8 mouse cellular contexts compared by ENCODE assay signal in genomic region chr14:75445281-75445947, GRCm38 (mm10). TPM values are rescaled to one million over a fixed set of nuclear protein-coding genes. Genes with fewer than 3 reads are reported as not detected.
DNase-seq lines count a peak whose midpoint lies in the region; ATAC-seq and TF ChIP-seq lines count a peak whose summit lies in the region.

No protein-coding gene starts in this region.

- ATAC-seq in cerebellum, adult (ENCODE audit: insufficient number of reproducible peaks, low FRiP score, low TSS enrichment) = peak; percentile 67
- ATAC-seq in forebrain, postnatal 0 days = peak; percentile 98
- peak; percentile 94 for ATAC-seq in lung, embryonic 14.5 days (ENCODE audit: insufficient read depth)
- peak; percentile 99 for ATAC-seq in neutrophil, adult 5-6 weeks (ENCODE audit: extremely low read depth, insufficient number of reproducible peaks, low FRiP score, poor library complexity, severe bottlenecking)

- TF ChIP-seq CTCF in forebrain, postnatal 0 days (IDR thresholded peaks at IDR 0.05; ENCODE audit: low read depth) = no peak
- no peak for TF ChIP-seq CTCF in lung, embryonic 14.5 days (IDR thresholded peaks at IDR 0.05; ENCODE audit: low read depth)

- peak; percentile 9 for DNase-seq in MEL-GATA-1-ER (ENCODE audit: extremely low read depth, low read depth)
- DNase-seq in forebrain, postnatal 0 days = peak; percentile 92
- DNase-seq in hindbrain, embryonic 10.5 days (ENCODE audit: low spot score) = peak; percentile 70
- peak; percentile 87 for DNase-seq in layer of hippocampus, adult 9-11 months
- DNase-seq in lung, embryonic 14.5 days = peak; percentile 86
- DNase-seq in thymus, postnatal 10 days (ENCODE audit: low spot score in 2 of 2) = peak; percentile 88 to 89

- H3K27me3 ChIP-seq in forebrain, postnatal 0 days (ENCODE audit: insufficient read depth, low read length) = no peaks in the 10 kb centered on the region
- H3K27me3 ChIP-seq in hindbrain, embryonic 10.5 days (ENCODE audit: insufficient read depth, poor library complexity, severe bottlenecking) = 0 out of 2 replicates have a peak, but pooled peaks cover 4% of the 10 kb centered on the region
- H3K27me3 ChIP-seq in lung, embryonic 14.5 days (ENCODE audit: insufficient read depth, low read length) = no peaks in the 10 kb centered on the region

- H3K4me3 ChIP-seq in forebrain, postnatal 0 days (ENCODE audit: low read depth, low read length) = peak overlapping the region; percentile 17
- H3K4me3 ChIP-seq in hindbrain, embryonic 10.5 days = peak overlapping the region; percentile 48
- peak overlapping the region; percentile 33 for H3K4me3 ChIP-seq in lung, embryonic 14.5 days (ENCODE audit: low read depth, low read length)

- 0 out of 2 replicates have a peak, but pooled peaks cover 9% of the 10 kb centered on the region for H3K4me1 ChIP-seq in forebrain, postnatal 0 days (ENCODE audit: insufficient read depth)
- peaks cover 16% of the 10 kb centered on the region for H3K4me1 ChIP-seq in hindbrain, embryonic 10.5 days (replicated peaks)
- H3K4me1 ChIP-seq in lung, embryonic 14.5 days (ENCODE audit: insufficient read depth) = no peaks in the 10 kb centered on the region

- no peaks in the 10 kb centered on the region for H3K9me3 ChIP-seq in forebrain, postnatal 0 days (ENCODE audit: low read length)
- no peaks in the 10 kb centered on the region for H3K9me3 ChIP-seq in hindbrain, embryonic 10.5 days
- H3K9me3 ChIP-seq in lung, embryonic 14.5 days (ENCODE audit: low read depth, low read length) = no peaks in the 10 kb centered on the region

- WGBS in forebrain, postnatal 0 days = 3% methylated on average over 15 of the region's 15 CpGs
- WGBS in hindbrain, embryonic 10.5 days = 15% methylated on average over 15 of the region's 15 CpGs
- 5% methylated on average over 15 of the region's 15 CpGs for WGBS in lung, embryonic 14.5 days

- no peaks in the 10 kb centered on the region for H3K36me3 ChIP-seq in forebrain, postnatal 0 days (ENCODE audit: insufficient read depth)
- no peaks in the 10 kb centered on the region for H3K36me3 ChIP-seq in hindbrain, embryonic 10.5 days
- H3K36me3 ChIP-seq in lung, embryonic 14.5 days (ENCODE audit: insufficient read depth) = no peaks in the 10 kb centered on the region

- peak overlapping the region; percentile 34 for H3K4me2 ChIP-seq in forebrain, postnatal 0 days (ENCODE audit: low read depth)
- peak overlapping the region; percentile 68 for H3K4me2 ChIP-seq in lung, embryonic 14.5 days

- H3K27ac ChIP-seq in forebrain, postnatal 0 days (ENCODE audit: low read depth, low read length) = peak overlapping the region; percentile 17
- H3K27ac ChIP-seq in hindbrain, embryonic 10.5 days = peak overlapping the region; percentile 73
- no peak overlapping the region for H3K27ac ChIP-seq in lung, embryonic 14.5 days (ENCODE audit: low read depth)

- peak overlapping the region; percentile 11; the same call in 1 of the 2 replicates for H3K9ac ChIP-seq in forebrain, postnatal 0 days
- H3K9ac ChIP-seq in lung, embryonic 14.5 days = peak overlapping the region; percentile 34

RNA-seq across cellular contexts. Expression of gene Siah3, which starts 10.4 kb away (rescaled TPM):
- 4.8 and 6.1 TPM in 2 replicates for total RNA-seq in forebrain, postnatal 0 days (2014; rRNA removed)
- polyA plus RNA-seq in forebrain, postnatal 0 days (2015; fragmentation: Nextera tagmentation; extraction: Ambion mirVana) = 2.7 and 3.3 TPM in 2 replicates
- polyA plus RNA-seq in hindbrain, embryonic 10.5 days (2016; fragmentation: Nextera tagmentation; extraction: Ambion mirVana) = 0.34 and 1.2 TPM in 2 replicates
- 0.07 TPM in 1 of 2 replicates, not detected in the other for polyA plus RNA-seq in lung, embryonic 14.5 days (2014; fragmentation: Nextera tagmentation; extraction: Ambion mirVana)
- total RNA-seq in neutrophil, adult 5-6 weeks (2017) = not detected in 2 replicates

Comparison
In these comparisons a context has a peak if more than half of its experiments do, and no peak if none do; other contexts are left out.
1. DNase-seq: peak in every context shown above with its lines; median percentile 92 in forebrain, postnatal 0 days; 88 in thymus, postnatal 10 days; 87 in layer of hippocampus, adult 9-11 months; 86 in lung, embryonic 14.5 days; 70 in hindbrain, embryonic 10.5 days; 9 in MEL-GATA-1-ER.